Mouse (Mus musculus) small intestine, adult 2 months (tissue): ENCODE data around the gene Top2a.

Experiments
- CTCF ChIP-seq: fragments of 200-500 bp; IDR thresholded peaks from 2 replicates; pipeline ENCODE4 v1.5.1; 2012; ENCODE audit warnings: low read depth, mild to moderate bottlenecking, control low read depth, inconsistent platforms, low read length, moderate library complexity, mixed read lengths; ENCODE audit not compliant: insufficient replicate concordance, insufficient read length; ENCODE audit errors: extremely low read depth
- POLR2A ChIP-seq: fragments of 200-500 bp; IDR thresholded peaks from 2 replicates; pipeline ENCODE4 v1.6.1; 2012; ENCODE audit warnings: low read depth, mild to moderate bottlenecking, control low read depth, inconsistent platforms, low read length, moderate library complexity

GRCm38 (mm10) chr11:99047643-99048042, 23.7 kb upstream of the Top2a start:
- no peak for TF ChIP-seq POLR2A
- no peak for TF ChIP-seq CTCF
